Mouse (Mus musculus) limb, embryonic 14.5 days (tissue): ENCODE results near the gene Gdap1l1. TPM values are rescaled to one million over a fixed set of nuclear protein-coding genes. Genes with fewer than 3 reads are reported as not detected.
A peak's percentile ranks its signal among the peaks of the same experiment; 100 is the strongest.

Experiments
- ATAC-seq: fragments of 200-750 bp; cut with Nextera tagmentation; 2 replicates; pipeline ENCODE4 v1.8.0; 2017; ENCODE audit warnings: low read depth, moderate number of reproducible peaks, moderate TSS enrichment; ENCODE audit not compliant: low FRiP score
- DNase-seq: peaks from one replicate; pipeline ENCODE4 v3.0.0-alpha.2; 2015; ENCODE audit warnings: low spot score
- H3K27ac ChIP-seq: fragments of 300-500 bp; sonication (generic); replicated peaks from 2 replicates; pipeline ENCODE4 v1.5.1; 2014; ENCODE audit warnings: low read depth, mild to moderate bottlenecking, low read length, moderate library complexity, mixed read lengths
- H3K27me3 ChIP-seq: fragments of 300-500 bp; sonication (generic); 2 replicates; pipeline ENCODE4 v1.6.1; 2014; ENCODE audit warnings: low read length, mixed read lengths; ENCODE audit not compliant: control insufficient read depth, insufficient read depth
- H3K36me3 ChIP-seq: fragments of 300-500 bp; sonication (generic); 2 replicates; pipeline ENCODE4 v1.6.1; 2014; ENCODE audit warnings: mild to moderate bottlenecking, low read length, moderate library complexity, mixed read lengths; ENCODE audit not compliant: control insufficient read depth, insufficient read depth
- H3K4me1 ChIP-seq: fragments of 300-500 bp; sonication (generic); 2 replicates; pipeline ENCODE4 v1.6.1; 2014; ENCODE audit warnings: antibody characterized with exemption, low read length, mixed read lengths; ENCODE audit not compliant: control insufficient read depth, insufficient read depth
- H3K4me2 ChIP-seq: fragments of 300-500 bp; sonication (generic); replicated peaks from 2 replicates; pipeline ENCODE4 v1.6.1; 2014; ENCODE audit warnings: low read depth, mild to moderate bottlenecking, low read length, moderate library complexity; ENCODE audit not compliant: severe bottlenecking
- H3K4me3 ChIP-seq: fragments of 300-500 bp; sonication (generic); replicated peaks from 2 replicates; pipeline ENCODE4 v1.5.1; 2014; ENCODE audit warnings: low read length
- H3K9ac ChIP-seq: fragments of 300-500 bp; sonication (generic); 2 replicates; pipeline ENCODE4 v1.6.1; 2014; ENCODE audit warnings: mild to moderate bottlenecking, low read depth, low read length, moderate library complexity; ENCODE audit not compliant: severe bottlenecking
- H3K9me3 ChIP-seq: fragments of 300-500 bp; sonication (generic); 2 replicates; pipeline ENCODE4 v1.6.1; 2016; ENCODE audit warnings: low read length; ENCODE audit not compliant: control insufficient read depth
- POLR2A ChIP-seq: fragments of 200-500 bp; IDR thresholded peaks from 2 replicates; pipeline ENCODE4 v1.8.0; 2012; ENCODE audit warnings: inconsistent platforms, mild to moderate bottlenecking, moderate library complexity, borderline replicate concordance; ENCODE audit not compliant: insufficient read depth, insufficient read length; ENCODE audit errors: extremely low read depth
- WGBS: fragments of 180-500 bp; shearing (Covaris S2); extraction: QIAGEN DNeasy Blood & Tissue Kit; methylation state at CpG from one replicate; pipeline ENCODE4 v1.1.7; 2014; 5-methylcytosine and 5-hydroxymethylcytosine counted together
- polyA plus RNA-seq, 2 experiments: library from polyadenylated mRNA; depleted of rRNA in 1 of 2; stranded (reverse) in 1 of 2; unstranded in 1 of 2; fragments of >200 nt; fragmentation: Nextera tagmentation in 1 of 2; extraction: Ambion mirVana in 1 of 2; gene quantifications; 2 replicates each; pipeline versions ENCODE4 v1.2.1 to v1.2.3; 2012 to 2014

Gdap1l1 gene
- polyA plus RNA-seq, 2 experiments, result 0.43 to 0.60 TPM

DNA sequence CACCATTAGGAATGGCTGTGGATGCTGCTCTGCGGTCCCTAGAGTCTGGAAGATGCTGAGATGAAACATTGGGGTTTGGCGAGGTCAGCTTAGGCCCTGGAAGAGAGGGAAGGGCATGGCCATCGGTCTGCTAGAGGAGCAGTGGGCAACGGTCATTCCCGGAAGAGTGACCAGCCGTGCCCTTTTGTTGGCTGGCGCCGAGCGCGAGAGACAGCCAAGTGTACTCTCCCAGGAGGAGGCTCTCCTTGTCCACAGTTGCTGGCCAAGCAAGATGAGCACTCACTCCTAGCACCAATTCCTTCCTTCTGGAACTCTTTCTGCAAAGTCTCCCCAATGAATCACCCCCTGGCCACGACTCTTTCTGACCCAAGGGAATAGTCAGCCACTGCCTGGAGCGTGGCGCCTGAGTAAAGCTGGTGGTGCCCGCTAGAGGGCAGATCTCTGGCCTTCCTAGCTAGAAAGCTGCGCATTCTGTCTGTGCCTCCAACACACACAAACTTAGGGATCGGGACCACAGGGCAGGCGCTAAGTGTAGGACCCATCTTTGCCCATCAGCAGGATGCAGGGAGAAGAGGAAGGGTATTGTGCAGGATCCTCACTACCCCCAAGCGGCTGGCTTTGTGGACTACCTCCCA is 42.0 kb downstream of the Gdap1l1 start:
- no peak for DNase-seq
- Histone ChIP-seq H3K9me3 (no peaks in the 10 kb centered on the region), H3K4me3 (no peak overlapping the region), H3K27ac (no peak overlapping the region), H3K9ac (no peak overlapping the region), H3K4me1 (no peaks in the 10 kb centered on the region), H3K27me3 (0 out of 2 replicates have a peak, but pooled peaks cover 12% of the 10 kb centered on the region), H3K4me2 (no peak overlapping the region), H3K36me3 (no peaks in the 10 kb centered on the region)
- no peak for TF ChIP-seq POLR2A
- ATAC-seq, result no peak
- WGBS, result 56% methylated on average over 18 of the region's 18 CpGs

DNA sequence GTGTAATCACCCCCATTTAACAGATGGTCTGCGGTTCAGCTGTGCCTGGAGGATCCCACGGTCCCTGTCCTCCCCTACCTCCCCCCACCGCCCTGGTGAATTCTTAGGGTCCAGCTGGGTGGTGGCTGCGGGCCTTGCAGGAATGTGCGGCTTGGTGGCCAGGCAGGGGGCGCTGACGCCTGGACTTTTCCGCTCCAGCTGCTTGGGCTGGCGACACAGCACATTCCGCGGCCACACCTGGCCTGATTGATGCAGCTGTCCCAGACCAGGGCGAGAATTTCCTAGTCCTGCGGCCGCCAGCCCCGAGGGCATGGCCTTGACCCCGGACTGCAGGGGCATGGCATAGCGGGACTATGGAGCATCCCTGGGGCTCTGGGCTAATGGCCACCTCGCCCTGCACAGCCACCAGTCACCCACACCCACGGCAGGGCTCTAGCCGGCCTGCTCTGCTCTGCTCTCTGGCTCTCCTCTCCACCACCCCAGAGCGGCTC is 43.3 kb downstream of the Gdap1l1 start:
- DNase-seq (peak; percentile 27), ATAC-seq (peak; percentile 63)
- H3K4me1 ChIP-seq, result no peaks in the 10 kb centered on the region
- no peaks in the 10 kb centered on the region for H3K9me3 ChIP-seq
- peak overlapping the region; percentile 45 for H3K4me2 ChIP-seq
- WGBS, result under 1% methylated on average over 20 of the region's 21 CpGs
- H3K9ac ChIP-seq, result 0 out of 2 replicates have a peak overlapping the region, but pooled peaks have one; percentile 28
- H3K27ac ChIP-seq, result no peak overlapping the region
- H3K4me3 ChIP-seq, result peak overlapping the region; percentile 21
- H3K36me3 ChIP-seq, result no peaks in the 10 kb centered on the region
- 0 out of 2 replicates have a peak, but pooled peaks cover 12% of the 10 kb centered on the region for H3K27me3 ChIP-seq
- TF ChIP-seq POLR2A, result no peak

- TF ChIP-seq POLR2A, result no peak
- WGBS, result 91% methylated on average over 3 of the region's 3 CpGs
- no peak overlapping the region for H3K9ac ChIP-seq
Measured at GRCm38 (mm10) chr2:163487360-163487759, 49.1 kb downstream of the Gdap1l1 start.

DNA sequence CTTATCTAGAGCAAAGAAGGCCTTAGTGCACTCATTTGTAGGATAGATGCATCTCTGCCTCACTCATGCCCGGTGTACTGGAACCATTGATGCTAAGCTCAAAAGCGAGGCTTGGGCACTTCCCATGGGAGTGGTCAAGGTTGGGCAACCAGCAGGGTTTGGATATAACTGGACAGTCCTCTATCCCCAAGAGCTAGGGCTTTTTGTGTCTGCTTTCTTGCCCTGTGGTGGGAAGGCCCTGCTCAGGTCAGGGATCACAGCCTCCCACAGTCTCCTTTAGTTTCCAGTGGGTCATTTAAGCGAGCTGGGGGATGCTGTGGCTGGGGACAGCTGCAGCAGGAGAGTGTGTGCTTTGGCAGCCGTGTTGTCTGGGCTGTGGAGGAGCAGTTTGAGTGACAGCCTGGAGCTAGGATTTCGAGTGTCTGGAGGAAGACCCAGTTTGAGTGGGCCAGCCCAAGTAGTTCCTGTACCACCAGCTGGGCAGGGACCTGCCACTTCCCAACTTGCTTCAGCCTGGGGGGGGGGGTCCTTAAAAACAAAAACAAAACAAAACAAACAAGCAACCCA is 51.5 kb downstream of the Gdap1l1 start:
- DNase-seq (no peak), ATAC-seq (no peak)
- Histone ChIP-seq H3K9ac (no peak overlapping the region), H3K36me3 (no peaks in the 10 kb centered on the region), H3K9me3 (no peaks in the 10 kb centered on the region), H3K27ac (no peak overlapping the region), H3K4me1 (no peaks in the 10 kb centered on the region), H3K4me3 (no peak overlapping the region), H3K27me3 (no peaks in the 10 kb centered on the region), H3K4me2 (no peak overlapping the region)
- TF ChIP-seq POLR2A, result no peak
- 62% methylated on average over 5 of the region's 5 CpGs for WGBS

More at GRCm38 (mm10) chr2:163487360-163487759, 49.1 kb downstream of the Gdap1l1 start:
- no peaks in the 10 kb centered on the region for H3K4me1 ChIP-seq
- no peak overlapping the region for H3K27ac ChIP-seq
- no peaks in the 10 kb centered on the region for H3K36me3 ChIP-seq
- H3K4me2 ChIP-seq, result no peak overlapping the region
- H3K4me3 ChIP-seq, result no peak overlapping the region
- DNase-seq, result no peak
- no peak for ATAC-seq
- H3K27me3 ChIP-seq, result no peaks in the 10 kb centered on the region
- no peaks in the 10 kb centered on the region for H3K9me3 ChIP-seq

DNA sequence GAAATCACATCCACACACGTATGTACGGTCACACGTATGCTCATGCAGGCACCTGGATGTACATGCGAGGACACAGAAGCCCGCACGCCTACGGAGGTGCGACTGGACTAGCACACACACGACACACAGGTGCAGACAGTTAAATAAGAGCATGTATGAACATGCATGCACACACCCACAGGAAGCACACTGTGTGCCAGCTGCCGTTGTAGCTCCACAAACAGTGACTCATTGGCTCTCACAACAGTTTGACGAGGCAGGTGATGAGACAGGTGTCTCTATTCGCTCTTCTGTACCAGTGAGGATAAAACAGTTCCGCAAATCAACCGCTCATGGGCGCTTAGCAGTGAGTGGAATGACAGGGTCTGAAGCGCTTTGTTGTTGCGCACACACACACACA is 52.4 kb downstream of the Gdap1l1 start:
- H3K27ac ChIP-seq, result no peak overlapping the region
- 87% methylated on average over 17 of the region's 17 CpGs for whole genome bisulfite sequencing
- H3K27me3 ChIP-seq, result no peaks in the 10 kb centered on the region
- ATAC-seq (no peak), DNase-seq (no peak)
- no peak for TF ChIP-seq POLR2A
- no peak overlapping the region for H3K4me3 ChIP-seq
- H3K9me3 ChIP-seq, result no peaks in the 10 kb centered on the region
- H3K36me3 ChIP-seq, result no peaks in the 10 kb centered on the region
- H3K4me1 ChIP-seq, result no peaks in the 10 kb centered on the region
- H3K9ac ChIP-seq, result no peak overlapping the region
- H3K4me2 ChIP-seq, result no peak overlapping the region
